Mouse (Mus musculus): ENCODE results near the gene Ppm1j. TPM values are rescaled to one million over a fixed set of nuclear protein-coding genes. Genes with fewer than 3 reads are reported as not detected.

The Ppm1j gene
- total RNA-seq, 1 experiment: 25.7 TPM

DNA sequence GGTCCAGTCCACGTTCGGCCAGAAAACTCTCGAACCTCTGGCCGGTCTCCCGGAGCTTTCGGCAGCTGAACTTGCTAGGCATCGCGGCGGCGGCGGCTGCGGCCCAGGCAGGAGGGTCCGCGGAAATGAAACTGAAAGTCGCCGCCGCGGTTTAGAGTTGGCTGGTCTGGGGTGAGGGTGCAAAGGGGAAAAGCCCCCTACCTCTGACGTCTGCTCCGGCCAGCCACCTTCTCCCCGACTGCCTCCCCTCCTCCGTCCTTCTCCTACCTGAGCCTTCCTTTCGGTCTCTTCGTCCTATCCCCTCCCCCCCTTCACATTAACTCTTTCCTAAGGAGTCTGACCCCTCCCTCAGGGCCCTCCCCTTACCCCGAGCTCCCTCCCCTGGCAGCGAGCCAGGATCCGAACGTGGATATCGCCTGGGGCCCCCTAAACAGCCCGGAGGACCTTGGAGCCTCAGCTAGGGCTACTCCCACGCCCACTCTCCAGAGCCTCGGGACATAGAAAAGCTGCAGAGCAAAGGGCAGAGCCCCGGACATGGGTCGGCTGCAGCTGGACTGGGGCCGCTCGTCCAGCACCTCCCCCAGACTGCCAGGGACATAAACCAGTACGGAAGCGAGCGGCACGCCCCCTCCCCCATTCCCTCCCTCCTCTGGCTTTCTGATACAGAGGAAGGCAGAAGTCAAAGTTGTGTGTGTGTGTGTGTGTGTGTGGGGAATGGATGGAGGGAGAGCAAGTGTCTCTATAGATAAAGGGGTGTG lies 37.3 kb downstream of the Ppm1j start, which contains the start of gene Mov10:
Gene Mov10 (minus strand): TSS at position 573 of the 758 bp plus-strand sequence.
- in situ Hi-C loops (cut with MboI; ENCODE audit: low sequenced_read_pairs in 2 of 2, unreplicated experiment in 2 of 2): no loop called here
- Histone ChIP-seq H3K9me3 (ENCODE audit: control insufficient read depth, insufficient read depth, low read depth, low read length) (no peaks in the 10 kb centered on the region), H3K36me3 (ENCODE audit: control insufficient read depth, insufficient read depth, low read length, poor library complexity, severe bottlenecking) (no peaks in the 10 kb centered on the region), H3K27ac (ENCODE audit: insufficient read depth, low read depth, low read length, poor library complexity, severe bottlenecking) (peak within 1 kb of the TSS; percentile 76), H3K9ac (ENCODE audit: insufficient read depth, low read depth, low read length, poor library complexity, severe bottlenecking) (peak within 1 kb of the TSS; percentile 72), H3K4me1 (ENCODE audit: control insufficient read depth in 2 of 2, insufficient read depth in 2 of 2, low read length in 2 of 2, poor library complexity in 1 of 2) (peaks cover 16 to 17% of the 10 kb centered on the region in 2 experiments; a peak in 3 of 4 replicates), H3K4me3 (ENCODE audit: insufficient read depth in 1 of 2, low read depth in 1 of 2, low read length in 2 of 2, poor library complexity in 1 of 2, severe bottlenecking in 1 of 2) (peak within 1 kb of the TSS; percentile 77 to 91)
- peak; percentile 89 for DNase-seq (ENCODE audit: low read depth, low spot score)
- TF ChIP-seq ZC3H11A (IDR thresholded peaks at IDR 0.05; ENCODE audit: borderline replicate concordance, low read depth, low read length): no peak
- TF ChIP-seq HCFC1 (IDR thresholded peaks at IDR 0.05; ENCODE audit: borderline replicate concordance, insufficient read depth, low read length): no peak
- no peak for TF ChIP-seq MAFK (IDR thresholded peaks at IDR 0.05; ENCODE audit: insufficient read depth, low read depth, low read length)
- TF ChIP-seq CHD2 (IDR thresholded peaks at IDR 0.05; ENCODE audit: low read depth, low read length): no peak

GRCm38 (mm10) chr3:104818749-104819134 lies 37.9 kb downstream of the Ppm1j start:
- H3K4me3 ChIP-seq (ENCODE audit: insufficient read depth in 1 of 2, low read depth in 1 of 2, low read length in 2 of 2, poor library complexity in 1 of 2, severe bottlenecking in 1 of 2): peak overlapping the region; percentile 77 to 91
- H3K9ac ChIP-seq (ENCODE audit: insufficient read depth, low read depth, low read length, poor library complexity, severe bottlenecking): peak overlapping the region; percentile 72; the same call in 1 of the 2 replicates
- DNase-seq (ENCODE audit: low read depth, low spot score): no peak
- H3K27ac ChIP-seq (ENCODE audit: insufficient read depth, low read depth, low read length, poor library complexity, severe bottlenecking): peak overlapping the region; percentile 76; the same call in 1 of the 2 replicates
- no peaks in the 10 kb centered on the region for H3K36me3 ChIP-seq (ENCODE audit: control insufficient read depth, insufficient read depth, low read length, poor library complexity, severe bottlenecking)
- H3K9me3 ChIP-seq (ENCODE audit: control insufficient read depth, insufficient read depth, low read depth, low read length): no peaks in the 10 kb centered on the region
- peaks cover 16 to 17% of the 10 kb centered on the region in 2 experiments; a peak in 3 of 4 replicates for H3K4me1 ChIP-seq (ENCODE audit: control insufficient read depth in 2 of 2, insufficient read depth in 2 of 2, low read length in 2 of 2, poor library complexity in 1 of 2)
- in situ Hi-C loops (cut with MboI; ENCODE audit: low sequenced_read_pairs in 2 of 2, unreplicated experiment in 2 of 2): no loop called here
- TF ChIP-seq MAFK (IDR thresholded peaks at IDR 0.05; ENCODE audit: insufficient read depth, low read depth, low read length) (no peak), ZNF384 (IDR thresholded peaks at IDR 0.05; ENCODE audit: low read depth, low read length) (no peak), ZC3H11A (IDR thresholded peaks at IDR 0.05; ENCODE audit: borderline replicate concordance, low read depth, low read length) (no peak), HCFC1 (IDR thresholded peaks at IDR 0.05; ENCODE audit: borderline replicate concordance, insufficient read depth, low read length) (no peak), CHD2 (IDR thresholded peaks at IDR 0.05; ENCODE audit: low read depth, low read length) (no peak)

DNA sequence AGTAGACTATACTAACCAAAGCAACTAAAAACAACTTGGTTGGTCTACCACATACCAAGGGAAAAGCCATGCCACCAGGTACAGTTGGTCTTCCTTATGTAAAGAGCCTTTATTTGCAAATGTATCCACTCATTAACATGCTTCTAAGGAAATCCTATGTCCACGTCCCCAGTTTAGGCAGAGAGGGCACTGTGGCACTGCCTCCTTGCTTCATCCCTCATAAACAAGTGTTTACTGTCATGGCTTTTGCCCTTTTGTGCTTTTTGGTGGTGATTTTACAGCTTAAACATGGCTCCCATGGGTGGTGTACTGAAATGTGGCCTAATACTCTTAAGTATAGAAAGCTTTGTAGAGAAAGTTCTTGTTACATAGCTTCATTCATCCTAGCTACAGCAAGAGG lies 39.6 kb downstream of the Ppm1j start:
- H3K4me1 ChIP-seq (ENCODE audit: control insufficient read depth in 2 of 2, insufficient read depth in 2 of 2, low read length in 2 of 2, poor library complexity in 1 of 2): peaks cover 11 to 13% of the 10 kb centered on the region in 2 experiments; a peak in 3 of 4 replicates
- no peak for DNase-seq (ENCODE audit: low read depth, low spot score)
- in situ Hi-C loops (cut with MboI; ENCODE audit: low sequenced_read_pairs in 2 of 2, unreplicated experiment in 2 of 2): no loop called here
- TF ChIP-seq MAFK (IDR thresholded peaks at IDR 0.05; ENCODE audit: insufficient read depth, low read depth, low read length) (no peak), ZNF384 (IDR thresholded peaks at IDR 0.05; ENCODE audit: low read depth, low read length) (no peak), HCFC1 (IDR thresholded peaks at IDR 0.05; ENCODE audit: borderline replicate concordance, insufficient read depth, low read length) (no peak), CHD2 (IDR thresholded peaks at IDR 0.05; ENCODE audit: low read depth, low read length) (no peak), ZC3H11A (IDR thresholded peaks at IDR 0.05; ENCODE audit: borderline replicate concordance, low read depth, low read length) (no peak)
- H3K4me3 ChIP-seq (ENCODE audit: insufficient read depth in 1 of 2, low read depth in 1 of 2, low read length in 2 of 2, poor library complexity in 1 of 2, severe bottlenecking in 1 of 2): no peak overlapping the region
- H3K27ac ChIP-seq (ENCODE audit: insufficient read depth, low read depth, low read length, poor library complexity, severe bottlenecking): no peak overlapping the region; the same call in 1 of the 2 replicates
- H3K36me3 ChIP-seq (ENCODE audit: control insufficient read depth, insufficient read depth, low read length, poor library complexity, severe bottlenecking): peaks cover 2% of the 10 kb centered on the region; the same call in 1 of the 2 replicates
- H3K9me3 ChIP-seq (ENCODE audit: control insufficient read depth, insufficient read depth, low read depth, low read length): no peaks in the 10 kb centered on the region
- H3K9ac ChIP-seq (ENCODE audit: insufficient read depth, low read depth, low read length, poor library complexity, severe bottlenecking): no peak overlapping the region

DNA sequence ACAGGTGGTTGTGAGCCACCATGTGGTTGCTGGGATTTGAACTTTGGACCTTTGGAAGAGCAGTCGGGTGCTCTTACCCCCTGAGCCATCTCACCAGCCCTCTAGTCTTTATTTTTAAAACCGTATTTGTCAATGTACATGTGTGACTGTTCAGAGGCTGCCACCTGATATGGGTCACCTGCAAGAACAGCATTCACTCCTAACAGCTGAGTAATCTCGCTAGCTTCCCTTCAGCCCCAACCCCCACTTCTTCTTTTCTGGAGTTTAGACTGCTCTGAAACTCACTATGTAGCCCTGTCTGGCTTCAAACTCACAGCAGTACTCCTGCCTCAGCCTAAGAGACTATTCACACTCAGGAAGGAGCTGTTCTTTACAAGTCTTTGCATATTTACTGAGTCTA lies 41.6 kb downstream of the Ppm1j start:
- Histone ChIP-seq H3K9ac (ENCODE audit: insufficient read depth, low read depth, low read length, poor library complexity, severe bottlenecking) (no peak overlapping the region), H3K9me3 (ENCODE audit: control insufficient read depth, insufficient read depth, low read depth, low read length) (no peaks in the 10 kb centered on the region), H3K4me3 (ENCODE audit: insufficient read depth in 1 of 2, low read depth in 1 of 2, low read length in 2 of 2, poor library complexity in 1 of 2, severe bottlenecking in 1 of 2) (no peak overlapping the region), H3K36me3 (ENCODE audit: control insufficient read depth, insufficient read depth, low read length, poor library complexity, severe bottlenecking) (peaks cover 2% of the 10 kb centered on the region; the same call in 1 of the 2 replicates), H3K27ac (ENCODE audit: insufficient read depth, low read depth, low read length, poor library complexity, severe bottlenecking) (no peak overlapping the region), H3K4me1 (ENCODE audit: control insufficient read depth in 2 of 2, insufficient read depth in 2 of 2, low read length in 2 of 2, poor library complexity in 1 of 2) (peaks cover 4 to 5% of the 10 kb centered on the region in 2 experiments; a peak in 3 of 4 replicates)
- no peak for DNase-seq (ENCODE audit: low read depth, low spot score)
- in situ Hi-C loops (cut with MboI; ENCODE audit: low sequenced_read_pairs in 2 of 2, unreplicated experiment in 2 of 2): no loop called here
- no peak for TF ChIP-seq ZNF384 (IDR thresholded peaks at IDR 0.05; ENCODE audit: low read depth, low read length)
- TF ChIP-seq MAFK (IDR thresholded peaks at IDR 0.05; ENCODE audit: insufficient read depth, low read depth, low read length): no peak
- TF ChIP-seq HCFC1 (IDR thresholded peaks at IDR 0.05; ENCODE audit: borderline replicate concordance, insufficient read depth, low read length): no peak
- TF ChIP-seq CHD2 (IDR thresholded peaks at IDR 0.05; ENCODE audit: low read depth, low read length): no peak
- TF ChIP-seq ZC3H11A (IDR thresholded peaks at IDR 0.05; ENCODE audit: borderline replicate concordance, low read depth, low read length): no peak

Other genes starting within 250 kb of the Ppm1j start
- gene Slc16a1, start 142.4 kb upstream of the Ppm1j start, total RNA-seq (2012; rRNA removed): 121 and 172 TPM in 2 replicates
- gene Fam19a3, start 784 bp downstream of the Ppm1j start, total RNA-seq (2012; rRNA removed): 0.13 and 0.16 TPM in 2 replicates
- 70.9 and 99.9 TPM in 2 replicates for gene Rhoc, start 7.3 kb downstream of the Ppm1j start, total RNA-seq (2012; rRNA removed)
- gene Mov10, start 37.5 kb downstream of the Ppm1j start, total RNA-seq (2012; rRNA removed): 37.5 and 55.5 TPM in 2 replicates
- 14.3 and 16.1 TPM in 2 replicates for gene St7l, start 82.9 kb downstream of the Ppm1j start, total RNA-seq (2012; rRNA removed)
- gene Capza1, start 83.4 kb downstream of the Ppm1j start, total RNA-seq (2012; rRNA removed): 34.2 and 59.1 TPM in 2 replicates
- 1.1 and 1.3 TPM in 2 replicates for gene Wnt2b, start 180.9 kb downstream of the Ppm1j start, total RNA-seq (2012; rRNA removed)